Mouse (Mus musculus) left cerebral cortex, adult 11 months (tissue): ENCODE data around the gene Clptm1.
A peak's percentile ranks its signal among the peaks of the same experiment; 100 is the strongest.

ENCODE experiments used
- DNase-seq: peaks from one replicate; pipeline ENCODE4 v3.0.0; 2022; ENCODE audit warnings: low spot score

Gene Clptm1

DNA sequence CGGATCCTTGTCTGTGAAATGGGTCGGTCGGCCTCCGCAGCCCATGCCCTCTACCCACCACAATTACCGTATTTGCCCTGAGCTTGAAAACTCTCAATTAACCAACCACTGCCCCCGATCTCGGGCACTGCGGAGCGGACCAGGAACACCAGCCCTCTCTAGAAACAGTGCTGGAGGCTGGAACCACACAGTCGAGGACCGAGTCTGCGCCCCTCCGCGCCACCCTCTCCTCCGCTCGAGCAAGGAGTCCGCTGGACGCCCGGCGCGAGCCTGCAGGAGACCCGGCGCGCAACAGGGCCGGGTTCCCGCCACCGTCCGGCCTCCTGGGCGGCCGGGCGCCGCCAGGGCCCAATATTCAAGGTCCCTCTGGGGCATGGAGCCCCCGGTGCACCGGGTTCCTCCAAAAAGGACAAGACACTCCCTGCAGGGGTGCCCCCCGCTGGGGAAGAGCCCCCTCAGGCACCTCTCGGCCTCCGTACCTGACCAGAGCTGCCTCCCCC lies 328 bp downstream of the Clptm1 start:
- DNase-seq = no peak

DNA sequence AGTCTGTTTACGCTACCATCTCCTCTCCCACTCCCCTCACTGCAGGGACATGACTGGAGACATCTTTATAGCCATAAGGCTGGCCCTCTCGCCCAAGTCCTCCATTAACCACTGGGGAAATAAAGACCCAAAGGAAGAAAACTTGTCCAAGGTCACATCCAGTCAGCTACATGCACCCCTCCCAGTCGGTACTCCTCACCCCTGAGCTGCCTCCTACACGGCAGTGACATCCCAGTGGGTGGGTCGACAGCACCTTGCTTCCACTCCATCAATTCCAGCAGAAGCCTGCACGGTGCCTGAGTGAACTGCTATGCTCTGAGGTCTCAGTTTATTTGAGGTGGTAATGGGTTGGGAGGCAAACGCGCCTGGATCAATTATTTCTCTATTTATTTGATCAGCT lies 893 bp downstream of the Clptm1 start:
- no peak for DNase-seq

DNA sequence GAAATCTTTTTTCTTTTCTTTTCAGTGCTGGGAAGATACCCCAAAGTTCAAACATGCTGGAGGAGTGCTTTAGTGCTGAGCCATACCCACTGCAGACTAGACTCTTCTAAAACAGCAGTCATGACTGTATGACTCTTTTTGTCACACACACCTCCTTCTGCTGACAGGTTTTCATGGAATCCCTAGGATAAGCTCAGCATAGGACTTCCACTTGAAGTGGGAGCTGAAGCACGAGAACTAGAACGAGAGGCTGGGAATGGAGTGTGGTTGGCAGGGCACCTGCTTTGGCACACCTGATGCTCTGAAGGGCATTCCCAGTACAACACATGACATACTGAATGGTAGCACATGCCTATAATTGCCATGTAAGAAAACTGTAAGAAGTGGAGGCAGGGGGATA lies 12.2 kb downstream of the Clptm1 start:
- DNase-seq = no peak

DNA sequence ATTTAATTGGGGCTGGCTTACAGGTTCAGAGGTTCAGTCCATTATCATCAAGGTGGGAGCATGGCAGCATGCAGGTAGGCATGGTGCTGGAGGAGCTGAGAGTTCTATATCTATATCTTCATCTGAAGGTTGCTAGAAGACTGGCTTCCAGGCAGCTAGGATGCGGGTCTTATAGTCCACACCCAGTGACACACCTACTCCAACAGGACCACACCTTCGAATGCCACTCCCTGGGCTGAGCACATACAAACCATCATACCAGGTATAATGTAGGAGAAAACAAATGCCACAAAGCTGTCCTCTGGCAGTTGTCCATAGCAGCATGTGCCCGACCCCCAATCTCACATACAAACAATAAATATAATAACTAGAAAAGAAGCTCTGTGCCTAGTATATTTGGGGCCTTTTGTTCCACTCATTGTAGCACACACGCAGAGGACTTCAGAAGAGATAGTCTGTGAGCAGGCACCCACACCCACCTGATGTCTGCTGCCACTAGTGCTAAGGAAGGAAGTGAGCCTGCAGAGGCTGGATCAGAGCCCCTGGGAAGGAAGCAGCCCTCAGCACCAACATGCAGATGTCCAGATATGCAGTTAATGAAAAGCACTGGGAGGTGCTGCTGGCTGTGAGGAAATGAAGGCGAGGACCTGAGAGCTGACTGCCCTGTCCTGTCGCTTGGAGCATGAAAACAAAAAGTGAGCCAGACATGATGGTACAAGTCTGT lies 13.6 kb downstream of the Clptm1 start:
- no peak for DNase-seq

DNA sequence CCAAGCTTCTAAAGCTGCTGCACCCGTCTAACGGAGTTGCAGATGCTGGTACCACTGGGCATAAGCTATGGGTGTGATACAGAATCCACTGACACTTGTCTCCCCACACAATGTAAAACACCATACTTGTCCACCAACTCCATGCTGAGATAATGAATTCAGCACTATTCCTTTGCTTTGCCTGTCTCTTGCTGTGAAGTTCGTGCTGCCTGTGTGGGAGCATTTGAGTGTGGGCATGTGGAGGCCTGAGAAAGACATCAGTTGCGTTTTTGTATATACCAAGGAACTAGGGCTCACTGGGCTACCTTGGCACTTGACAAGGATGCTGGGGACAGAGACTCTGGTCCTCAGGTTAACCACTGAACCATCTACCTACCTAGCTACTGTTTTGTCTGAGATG lies 23.6 kb downstream of the Clptm1 start:
- no peak for DNase-seq

DNA sequence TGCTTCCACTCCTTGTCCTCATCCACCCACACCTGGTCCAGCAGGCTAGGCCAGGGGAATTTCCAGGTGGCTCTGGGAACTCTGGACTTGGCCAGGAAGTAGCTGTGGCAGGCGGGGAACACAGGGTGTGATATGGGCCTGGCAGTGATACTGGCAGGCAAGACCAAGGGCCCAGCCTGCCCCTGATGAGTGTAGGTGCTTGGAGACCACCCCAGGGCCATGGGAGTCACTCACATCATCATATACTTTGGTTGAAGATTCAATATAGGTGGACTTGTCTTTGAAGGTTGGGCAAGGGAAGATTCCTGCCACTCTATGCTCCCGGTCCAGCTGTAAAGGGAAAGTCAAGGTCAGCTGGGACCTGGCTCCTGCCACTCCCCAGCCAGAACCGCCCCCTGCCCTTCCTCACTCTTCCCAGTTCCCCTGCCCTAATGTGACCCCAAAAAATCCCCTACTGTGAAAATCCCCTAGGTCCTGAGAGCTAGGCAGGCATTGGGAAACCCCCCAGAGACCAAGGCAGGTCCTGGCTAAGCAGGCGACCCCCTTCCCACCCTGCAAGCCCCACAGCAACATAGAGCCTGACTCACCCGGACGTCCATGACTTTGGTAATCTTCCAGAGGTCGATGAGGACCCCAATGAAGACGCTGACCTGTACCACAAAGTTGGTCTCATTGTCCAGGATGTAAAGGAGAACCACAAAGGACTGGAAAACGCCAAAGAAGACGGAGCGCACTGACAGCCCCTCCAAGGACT lies 29.6 kb downstream of the Clptm1 start:
- DNase-seq = no peak

DNA sequence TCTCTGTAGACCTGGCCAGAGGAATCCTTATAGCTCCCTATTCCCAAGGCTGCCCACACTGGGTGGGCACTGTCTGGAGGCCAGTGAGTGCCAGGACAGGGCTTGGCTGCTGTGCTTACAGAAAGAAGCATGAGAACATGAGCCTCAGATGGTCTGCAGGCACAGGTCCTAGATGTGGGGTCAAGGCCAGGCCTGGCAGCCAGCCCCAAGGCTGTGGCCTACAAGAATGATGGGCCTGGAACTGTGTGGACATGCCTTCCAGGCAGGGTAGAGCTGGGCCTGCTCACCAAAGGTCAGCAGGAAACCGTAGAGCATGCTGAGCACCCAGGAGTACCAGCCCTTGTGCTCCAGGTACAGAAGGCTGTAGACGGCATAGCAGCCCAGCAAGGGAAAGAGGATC lies 30.2 kb downstream of the Clptm1 start:
- no peak for DNase-seq

DNA sequence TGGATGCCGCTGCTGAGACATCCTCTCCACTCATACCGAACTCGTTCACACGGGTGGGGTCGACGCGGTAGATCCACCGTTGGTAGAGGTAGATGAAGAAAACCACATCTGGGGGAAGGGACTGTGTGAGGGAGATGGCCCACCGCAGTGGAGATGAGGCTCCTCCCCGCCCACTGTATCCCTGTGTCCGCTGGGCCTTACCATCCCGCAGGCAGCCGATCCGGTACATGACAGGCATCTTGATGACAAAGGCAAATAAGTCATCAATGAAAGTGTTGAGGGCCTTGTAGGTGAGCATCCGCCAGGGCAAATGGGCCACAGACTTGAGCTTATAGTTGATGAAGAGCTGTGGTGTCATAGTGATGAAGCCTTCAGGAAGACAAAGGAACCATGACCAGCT lies 31.0 kb downstream of the Clptm1 start:
- DNase-seq = no peak

DNA sequence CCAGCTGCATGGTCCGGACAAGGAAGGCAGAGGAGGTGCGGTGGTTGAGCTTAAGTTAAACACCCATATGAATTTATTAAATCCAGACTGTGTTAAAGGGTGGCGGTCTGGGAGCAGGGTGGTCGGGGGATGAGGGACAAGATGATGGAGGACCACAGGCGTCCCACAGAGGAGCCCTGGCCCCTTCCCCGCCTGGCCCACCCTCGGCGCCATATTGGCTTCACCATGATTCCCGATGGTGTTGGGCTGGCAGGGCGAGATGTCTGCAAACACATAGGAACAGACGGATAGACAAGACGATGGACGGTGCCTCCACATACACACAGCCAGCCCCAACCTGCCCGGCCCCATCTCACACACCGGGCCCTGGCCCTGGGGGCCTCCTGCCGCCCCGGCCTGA lies 31.6 kb downstream of the Clptm1 start:
- no peak for DNase-seq

DNA sequence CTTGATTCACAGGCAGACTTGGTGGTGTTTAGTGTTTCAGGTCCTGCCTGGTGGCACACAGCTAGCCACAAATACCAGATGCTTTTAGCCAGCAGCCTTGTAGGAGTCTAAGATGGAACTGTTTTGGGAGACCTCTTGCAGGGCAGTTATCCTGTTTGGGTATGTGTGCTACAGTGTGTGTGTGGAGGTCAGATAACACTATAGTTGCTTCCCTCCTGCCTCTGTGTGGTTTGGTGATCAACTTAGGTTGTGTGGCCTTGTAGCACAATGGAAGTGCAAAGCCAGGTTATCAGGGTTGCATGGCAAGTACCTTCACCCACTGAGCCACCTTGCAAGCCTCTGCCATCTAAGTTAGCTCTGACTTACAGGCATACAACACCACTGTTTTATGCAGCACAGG lies 32.1 kb downstream of the Clptm1 start:
- DNase-seq = no peak

DNA sequence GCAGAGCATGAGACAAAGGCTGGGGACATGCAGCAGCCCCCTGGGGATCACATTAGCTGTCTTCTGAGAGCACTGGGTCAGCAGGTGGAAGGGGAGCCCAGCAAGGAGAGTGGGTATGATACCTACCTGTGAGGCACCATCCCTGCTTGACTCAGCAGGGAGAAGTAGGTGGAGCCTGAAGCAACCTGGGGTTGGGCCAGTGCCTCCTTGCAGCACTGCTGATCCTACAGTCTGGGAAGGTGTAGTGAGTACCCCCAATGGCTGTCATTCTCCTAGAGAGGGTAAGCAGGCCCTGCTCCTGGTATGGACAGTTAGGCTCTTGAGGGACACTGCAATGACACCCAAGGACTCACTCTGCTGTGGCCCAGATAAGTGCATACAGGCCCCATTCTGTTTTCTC lies 32.6 kb downstream of the Clptm1 start:
- no peak for DNase-seq

DNA sequence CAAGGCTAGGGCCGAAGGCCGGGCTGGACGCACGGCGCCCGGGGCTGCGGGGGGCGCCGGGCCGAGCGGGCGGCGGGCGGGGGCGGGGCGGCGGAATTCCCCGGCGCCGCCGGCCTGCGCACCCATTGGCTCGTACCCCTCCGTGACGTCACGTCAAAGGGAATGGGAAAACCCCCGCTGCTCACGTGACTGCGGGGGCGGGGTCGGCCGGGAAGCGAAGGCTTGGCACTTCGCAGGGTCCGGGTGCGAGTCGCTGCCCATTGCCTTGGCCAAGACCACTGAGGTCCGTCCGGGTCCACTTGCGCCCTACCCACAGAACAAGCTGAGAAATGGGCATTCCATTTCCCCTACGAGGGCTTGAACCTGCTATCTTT lies 35.5 kb downstream of the Clptm1 start, which contains the start of gene Relb:
Gene Relb (minus strand): TSS at position 78 of the 374 bp plus-strand sequence.
- DNase-seq = peak; percentile 81

DNA sequence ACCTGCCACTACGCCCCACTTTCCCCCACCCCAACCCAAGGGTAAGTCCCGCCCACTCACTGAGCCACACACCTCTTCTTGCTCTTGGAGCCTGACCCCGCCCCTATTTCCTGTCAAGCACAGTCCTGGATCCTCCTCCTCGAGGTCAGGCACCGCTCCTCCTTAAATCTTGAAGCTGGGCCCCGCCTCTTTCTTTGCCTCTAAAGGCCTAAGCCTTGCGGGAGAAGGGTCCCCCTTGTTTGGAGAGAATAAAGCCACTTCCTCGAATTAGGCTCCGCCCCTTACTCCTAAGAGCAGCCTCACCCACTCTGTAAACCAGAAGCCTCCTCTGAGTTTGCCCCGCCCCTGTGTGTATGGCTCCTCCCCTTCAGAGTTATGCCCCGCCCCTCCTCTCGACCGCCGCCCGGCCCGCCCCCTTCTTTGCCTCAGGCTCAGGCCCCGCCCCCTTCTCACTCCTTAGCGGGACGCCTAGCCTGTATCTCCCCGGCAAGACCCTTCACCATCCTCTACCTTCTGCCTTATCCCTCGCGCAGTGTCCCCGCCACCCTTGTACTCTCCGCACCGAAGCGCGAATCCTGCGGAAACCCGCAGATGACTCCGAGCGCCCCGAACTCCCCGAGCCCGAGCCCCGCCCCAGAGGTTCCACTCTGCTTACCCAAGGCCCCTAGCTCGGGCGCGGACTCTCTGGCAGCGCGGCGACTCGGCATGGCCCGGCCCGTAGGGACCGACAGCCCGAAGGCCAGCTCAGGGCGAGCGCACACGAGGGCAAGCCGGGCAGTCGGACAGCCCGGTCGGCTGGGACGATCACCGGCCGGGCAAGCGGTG lies 36.1 kb downstream of the Clptm1 start:
- DNase-seq = peak; percentile 85

DNA sequence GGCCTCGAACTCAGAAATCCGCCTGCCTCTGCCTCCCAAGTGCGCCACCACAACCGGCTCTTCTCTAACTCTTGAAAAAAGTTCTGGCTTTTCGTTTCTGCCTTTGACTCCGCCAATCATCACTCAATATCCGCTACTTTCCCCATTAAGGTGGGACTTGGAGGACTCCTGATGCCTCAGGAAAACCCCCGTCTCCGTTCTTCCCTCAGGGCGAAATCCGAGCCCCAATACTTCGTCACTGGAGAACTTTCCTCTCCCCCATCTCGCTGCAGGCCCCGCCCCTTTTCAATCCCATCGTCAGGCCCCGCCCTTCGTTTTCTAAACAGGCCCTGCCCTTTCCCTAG lies 36.7 kb downstream of the Clptm1 start:
- no peak for DNase-seq

DNA sequence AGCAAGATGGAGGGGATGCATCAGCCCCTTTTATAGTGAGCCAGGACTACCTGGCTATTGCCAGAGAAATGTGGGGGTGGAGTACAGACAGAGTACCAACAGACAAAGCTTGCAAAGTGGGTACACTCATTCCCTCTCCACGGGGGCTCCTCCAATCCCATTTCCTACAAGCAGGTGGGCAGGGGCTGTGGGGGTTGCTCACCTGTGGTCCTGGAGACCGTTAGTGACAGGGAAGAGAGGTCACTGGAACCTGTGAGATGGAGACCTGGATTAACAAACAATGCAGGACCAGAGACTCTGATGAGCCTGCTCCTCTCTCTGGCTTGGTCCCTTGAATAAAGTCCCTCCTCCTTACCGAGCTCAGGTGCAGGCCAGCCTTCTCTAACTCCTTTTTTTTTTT lies 37.1 kb downstream of the Clptm1 start:
- no peak for DNase-seq

DNA sequence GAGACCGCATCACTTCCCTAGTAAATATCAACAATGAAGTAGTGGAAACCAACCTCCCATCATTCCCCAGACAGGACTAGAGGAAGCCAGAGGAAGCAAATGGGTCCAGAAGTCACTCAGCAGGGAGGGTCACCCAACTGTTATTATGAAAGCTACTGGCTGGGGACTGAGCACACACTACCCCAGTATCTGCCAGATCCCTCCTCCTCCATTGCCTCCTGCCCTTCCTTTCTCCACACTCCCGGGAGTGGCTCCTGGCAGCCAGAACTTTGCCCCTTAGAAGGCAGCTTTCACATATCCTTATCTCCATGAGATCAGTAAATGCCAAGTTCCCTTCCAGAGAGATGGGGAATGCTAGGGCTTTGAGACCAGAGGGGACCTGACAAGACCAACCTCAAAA lies 41.4 kb downstream of the Clptm1 start:
- DNase-seq = no peak

DNA sequence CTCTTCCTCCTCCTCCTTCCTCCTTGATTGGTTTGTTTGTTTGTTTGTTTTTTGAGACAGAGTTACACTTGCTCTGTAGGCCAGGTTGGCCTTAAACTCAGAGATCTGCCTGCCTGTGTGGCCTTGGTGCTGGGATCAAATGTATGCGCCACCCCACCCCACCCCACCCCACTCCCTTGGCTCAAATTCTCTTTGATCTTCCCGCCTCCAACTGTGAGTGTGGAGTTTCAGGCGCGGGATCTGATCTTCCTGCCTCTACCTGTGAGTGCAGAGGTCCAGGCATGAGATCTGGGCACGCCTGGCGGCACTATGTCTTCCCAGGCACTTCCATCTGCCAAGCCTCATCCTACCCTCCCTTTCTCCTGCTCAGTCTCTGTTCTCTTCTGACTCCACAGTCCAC lies 42.6 kb downstream of the Clptm1 start:
- DNase-seq = no peak

DNA sequence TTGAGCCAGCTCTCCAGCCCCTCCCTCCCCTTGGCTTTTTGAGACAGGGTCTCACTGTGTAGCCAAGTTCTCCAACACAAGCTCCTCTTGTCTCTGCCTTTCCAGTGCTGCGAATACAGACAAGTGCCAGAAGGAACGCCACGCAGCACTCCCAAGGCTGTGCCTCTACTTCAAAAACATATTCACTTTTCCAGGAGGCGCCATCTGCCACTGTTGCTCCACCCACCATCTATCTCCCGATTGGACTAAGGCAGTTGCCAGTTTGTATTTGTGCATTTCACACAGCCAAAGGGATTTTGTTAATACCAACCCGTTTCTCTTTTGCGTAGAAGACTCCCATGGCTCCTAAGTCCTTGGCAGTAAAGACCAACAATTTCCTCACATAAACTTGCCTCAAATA lies 44.0 kb downstream of the Clptm1 start:
- DNase-seq = no peak

DNA sequence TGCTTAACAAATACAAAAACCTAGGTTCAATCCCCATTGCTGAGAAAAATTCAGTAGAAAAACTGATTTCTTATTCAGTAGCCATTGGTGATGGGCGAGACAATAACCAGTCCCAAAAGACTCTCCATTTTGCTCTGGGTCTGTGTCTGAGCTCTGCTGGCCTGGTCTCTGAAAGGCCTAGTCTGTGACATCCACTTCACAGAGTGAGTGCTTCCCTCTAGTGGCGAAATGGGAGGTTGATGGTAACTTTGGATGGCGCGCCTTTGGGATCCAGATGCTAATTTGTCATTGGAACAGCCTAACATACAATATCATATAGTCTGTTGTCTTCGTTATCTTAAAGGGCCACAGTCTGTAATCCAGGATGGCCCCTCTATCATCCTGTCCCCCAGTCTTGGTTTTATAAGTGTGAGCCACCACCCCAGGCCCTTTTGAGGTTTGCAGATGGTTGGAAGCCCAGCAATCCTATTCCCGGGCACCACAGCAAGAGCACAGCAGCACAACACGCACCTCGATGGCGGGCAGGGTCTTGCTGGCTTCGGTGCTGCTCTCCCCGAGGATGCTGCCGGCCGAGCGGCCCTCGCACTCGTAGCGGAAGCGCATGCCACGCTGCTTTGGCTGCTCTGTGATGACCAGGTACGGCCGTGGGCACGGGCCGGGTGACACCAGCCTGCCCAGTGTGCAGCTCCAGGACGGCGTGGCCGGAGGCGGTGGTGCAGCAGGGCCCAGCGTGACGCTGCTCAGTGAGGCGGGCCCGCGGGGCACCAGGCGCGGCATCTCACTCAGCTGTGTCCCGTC lies 45.6 kb downstream of the Clptm1 start:
- peak; percentile 69 for DNase-seq

DNA sequence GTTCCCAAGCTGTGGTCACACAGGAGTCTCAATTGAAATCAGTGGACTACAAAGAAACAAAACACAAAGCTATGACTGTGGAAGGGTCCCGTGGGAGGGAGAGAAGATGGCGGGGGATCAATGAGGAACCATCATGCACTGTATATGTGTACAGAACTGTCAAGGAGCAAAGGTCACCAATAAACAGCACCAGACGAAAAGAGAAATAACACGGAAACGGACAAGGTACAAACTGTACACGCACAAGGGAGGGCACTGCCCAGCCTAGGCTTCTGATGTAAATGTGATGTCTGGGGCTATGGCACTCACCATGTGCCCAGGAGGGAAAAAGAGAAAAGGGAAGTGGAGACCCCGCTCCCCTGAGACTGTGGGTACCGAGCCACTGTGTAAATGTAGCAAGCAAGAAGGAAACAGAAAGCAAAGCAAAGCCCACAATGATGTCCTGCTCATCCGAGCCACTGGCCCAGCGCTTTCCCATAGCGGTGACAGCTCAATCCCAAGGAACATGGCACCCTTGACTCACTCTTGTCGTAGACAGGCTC lies 49.7 kb downstream of the Clptm1 start:
- DNase-seq = no peak

DNA sequence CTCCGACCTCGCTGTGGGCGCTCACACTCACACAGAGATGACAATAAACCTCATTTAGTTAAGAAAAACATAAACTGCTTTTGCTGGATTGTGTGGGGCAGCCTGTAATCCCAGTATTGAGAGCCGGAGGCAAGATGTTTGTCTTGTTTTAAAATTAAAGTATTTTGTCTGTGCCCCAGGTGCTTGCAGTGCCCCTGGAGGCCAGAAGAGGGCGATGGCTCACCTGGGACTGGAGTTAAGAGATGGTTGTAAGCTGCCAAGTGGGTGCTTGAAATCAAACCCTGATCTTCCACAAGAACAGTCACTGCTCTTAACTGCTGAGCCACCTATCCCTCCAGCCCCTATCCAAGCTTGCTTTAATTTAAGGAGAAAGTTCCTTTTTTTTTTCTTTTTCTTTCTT lies 53.9 kb downstream of the Clptm1 start:
- DNase-seq = no peak
